Comparison of ENCODE assay signal across 9 mouse cellular contexts in the genomic region with DNA sequence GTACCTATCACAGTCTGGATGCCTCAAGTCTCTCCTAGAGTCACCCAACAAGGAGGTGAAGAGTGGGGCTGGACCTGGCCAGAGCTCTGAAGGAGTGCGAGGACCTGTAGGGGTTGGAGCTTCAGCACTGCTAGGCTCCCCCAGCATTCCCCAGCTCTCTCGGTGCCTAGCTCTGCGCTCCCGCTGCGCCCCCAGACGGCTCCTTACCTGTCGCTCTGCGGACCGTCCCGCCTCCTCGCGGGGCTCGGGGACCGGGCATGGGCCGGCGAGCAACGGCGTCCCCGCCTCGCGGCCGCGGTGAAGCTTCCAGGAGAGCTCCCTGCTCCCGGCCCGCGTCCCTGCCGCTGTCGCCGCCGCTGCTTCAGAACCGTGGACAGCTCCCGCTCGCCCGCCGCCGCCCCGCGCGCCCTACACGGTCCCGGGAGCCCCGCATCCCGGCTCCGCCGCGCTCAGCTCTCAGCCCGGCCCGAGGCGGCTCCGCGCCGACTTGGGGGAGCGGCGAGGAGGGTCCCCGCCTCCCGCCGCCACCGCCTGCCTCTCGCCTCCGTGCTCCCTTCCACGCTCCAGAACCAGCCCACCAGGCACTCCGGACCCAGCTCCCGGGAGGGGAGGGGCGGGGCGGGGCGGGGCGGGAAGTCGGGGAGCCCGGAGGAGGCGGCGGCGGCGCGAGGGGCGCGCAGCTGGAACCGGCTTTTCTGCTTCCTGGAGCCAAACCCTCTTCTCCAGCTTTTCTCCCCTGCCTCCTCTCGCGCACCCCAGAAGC. TPM values are rescaled to one million over a fixed set of nuclear protein-coding genes. Genes with fewer than 3 reads are reported as not detected.
DNase-seq lines count a peak whose midpoint lies in the region; ATAC-seq and TF ChIP-seq lines count a peak whose summit lies in the region.
"Had no signal": no experiment of that assay in that cellular context is flagged by ENCODE, and none has a peak within 500 bp of the region (broad histone marks: within the 10 kb centered on the region; RNA-seq: fewer than 3 reads in every experiment).

A gene (minus strand): TSS at position 513 of the 763 bp plus-strand sequence.

- TF ChIP-seq POLR2A in thymus, adult 2 months (IDR thresholded peaks at IDR 0.05; ENCODE audit: control insufficient read depth, extremely low read depth, insufficient read depth, low read length, poor library complexity), result no peak

- no peak for TF ChIP-seq CTCF in left cerebral cortex, adult 2 months (IDR thresholded peaks at IDR 0.05)
- no peak for TF ChIP-seq CTCF in kidney, postnatal 0 days (IDR thresholded peaks at IDR 0.05; ENCODE audit: low read depth)
- 0 out of 2 replicates have a peak, but pooled peaks have one; percentile 13 for TF ChIP-seq CTCF in thymus, adult 2 months (IDR thresholded peaks at IDR 0.05; ENCODE audit: borderline replicate concordance, control insufficient read depth, extremely low read depth, insufficient read depth, low read length, poor library complexity)

- intact Hi-C loops in left cerebral cortex, adult 2 months (cut with DNase I), result no loop called here

- peaks cover 34% of the 10 kb centered on the region for H3K27me3 ChIP-seq in embryonic facial prominence, embryonic 14.5 days (replicated peaks; ENCODE audit: control insufficient read depth, insufficient read depth, low read length)
- H3K27me3 ChIP-seq in heart, embryonic 14.5 days (ENCODE audit: control insufficient read depth, insufficient read depth, low read length), result peaks cover 83% of the 10 kb centered on the region
- peaks cover 24% of the 10 kb centered on the region for H3K27me3 ChIP-seq in kidney, postnatal 0 days (ENCODE audit: insufficient read depth, low read length)
- peaks cover 25% of the 10 kb centered on the region for H3K27me3 ChIP-seq in neural tube, embryonic 15.5 days (replicated peaks)
- no peaks in the 10 kb centered on the region; the same call in 1 of the 2 replicates for H3K27me3 ChIP-seq in thymus, adult 2 months (ENCODE audit: control insufficient read depth, insufficient read depth, low read length)

- no peaks in the 10 kb centered on the region for H3K36me3 ChIP-seq in embryonic facial prominence, embryonic 14.5 days (ENCODE audit: control insufficient read depth, insufficient read depth, low read length)
- H3K36me3 ChIP-seq in heart, embryonic 14.5 days (ENCODE audit: control insufficient read depth, insufficient read depth, low read length), result no peaks in the 10 kb centered on the region
- no peaks in the 10 kb centered on the region for H3K36me3 ChIP-seq in kidney, postnatal 0 days (ENCODE audit: insufficient read depth, low read length)
- no peaks in the 10 kb centered on the region for H3K36me3 ChIP-seq in neural tube, embryonic 15.5 days
- no peaks in the 10 kb centered on the region for H3K36me3 ChIP-seq in thymus, adult 2 months (ENCODE audit: control insufficient read depth, insufficient read depth, low read length)

- peak within 1 kb of the TSS; percentile 49 for H3K4me3 ChIP-seq in left cerebral cortex, adult 2 months
- H3K4me3 ChIP-seq in embryonic facial prominence, embryonic 14.5 days (ENCODE audit: low read depth, low read length), result peak within 1 kb of the TSS; percentile 52
- H3K4me3 ChIP-seq in heart, embryonic 14.5 days (ENCODE audit: control insufficient read depth in 1 of 2, insufficient read depth in 1 of 2, low read depth in 1 of 2, low read length in 2 of 2), result peak within 1 kb of the TSS; percentile 42 to 50
- peak within 1 kb of the TSS; percentile 39 for H3K4me3 ChIP-seq in kidney, postnatal 0 days (replicated peaks; ENCODE audit: low read depth, low read length)
- peak within 1 kb of the TSS; percentile 67 for H3K4me3 ChIP-seq in neural tube, embryonic 15.5 days (replicated peaks)
- peak within 1 kb of the TSS; percentile 39 for H3K4me3 ChIP-seq in thymus, adult 2 months (ENCODE audit: control insufficient read depth, insufficient read depth, low read length)

- peak within 1 kb of the TSS; percentile 41 for H3K9ac ChIP-seq in embryonic facial prominence, embryonic 14.5 days (ENCODE audit: low read depth, low read length)
- H3K9ac ChIP-seq in heart, embryonic 14.5 days (ENCODE audit: low read length), result no peak within 1 kb of the TSS
- H3K9ac ChIP-seq in kidney, postnatal 0 days (ENCODE audit: low read depth, low read length), result no peak within 1 kb of the TSS
- peak within 1 kb of the TSS; percentile 75 for H3K9ac ChIP-seq in neural tube, embryonic 15.5 days (replicated peaks)

- 4% methylated on average over 2 of the region's 79 CpGs for WGBS in embryonic facial prominence, embryonic 14.5 days
- under 1% methylated on average over 41 of the region's 79 CpGs for WGBS in heart, embryonic 14.5 days
- WGBS in kidney, postnatal 0 days, result 1% methylated on average over 77 of the region's 79 CpGs
- 0% methylated on average over 41 of the region's 79 CpGs for WGBS in neural tube, embryonic 15.5 days
- WGBS in thymus, adult 2 months, result 2% methylated on average over 78 of the region's 79 CpGs

- H3K4me1 ChIP-seq in embryonic facial prominence, embryonic 14.5 days (ENCODE audit: control insufficient read depth, insufficient read depth, low read length), result no peaks in the 10 kb centered on the region
- H3K4me1 ChIP-seq in heart, embryonic 14.5 days (ENCODE audit: control insufficient read depth in 2 of 2, insufficient read depth in 2 of 2, low read length in 2 of 2), result 0 out of 4 replicates have a peak, but pooled peaks cover 2 to 4% of the 10 kb centered on the region in 2 experiments
- no peaks in the 10 kb centered on the region for H3K4me1 ChIP-seq in kidney, postnatal 0 days (replicated peaks; ENCODE audit: insufficient read depth, low read length)
- peaks cover 24% of the 10 kb centered on the region for H3K4me1 ChIP-seq in neural tube, embryonic 15.5 days
- H3K4me1 ChIP-seq in thymus, adult 2 months (replicated peaks; ENCODE audit: control insufficient read depth, insufficient read depth, low read length), result 0 out of 2 replicates have a peak, but pooled peaks cover 2% of the 10 kb centered on the region

- peak; percentile 76 for ATAC-seq in embryonic facial prominence, embryonic 14.5 days (ENCODE audit: low read depth)
- ATAC-seq in heart, embryonic 14.5 days (ENCODE audit: insufficient number of reproducible peaks, insufficient read depth, low FRiP score, low read depth), result peak; percentile 43; the same call in 1 of the 2 replicates
- ATAC-seq in kidney, postnatal 0 days (replicated peaks; ENCODE audit: low FRiP score, low read depth), result peak; percentile 49; the same call in 1 of the 2 replicates
- peak; percentile 79 for ATAC-seq in neural tube, embryonic 15.5 days (ENCODE audit: low FRiP score)

- peak; percentile 49 to 51 for DNase-seq in left cerebral cortex, adult 2 months (ENCODE audit: extremely low spot score in 1 of 2, low spot score in 2 of 2)
- DNase-seq in left cerebral cortex, adult 9 months (ENCODE audit: low spot score in 2 of 2), result no peak
- DNase-seq in embryonic facial prominence, embryonic 14.5 days (ENCODE audit: low spot score), result peak; percentile 68
- DNase-seq in kidney, postnatal 0 days (ENCODE audit: low spot score), result peak; percentile 76
- DNase-seq in lung, adult 18-20 months, result peak; percentile 41 to 62
- DNase-seq in thymus, adult 2 months, result peak; percentile 77

- H3K27ac ChIP-seq in left cerebral cortex, adult 2 months, result no peak within 1 kb of the TSS
- no peak within 1 kb of the TSS for H3K27ac ChIP-seq in embryonic facial prominence, embryonic 14.5 days (replicated peaks; ENCODE audit: low read depth, low read length)
- H3K27ac ChIP-seq in heart, embryonic 14.5 days (replicated peaks in 1 of 2; ENCODE audit: control insufficient read depth in 1 of 2, insufficient read depth in 1 of 2, low read depth in 2 of 2, low read length in 2 of 2), result no peak within 1 kb of the TSS
- H3K27ac ChIP-seq in kidney, postnatal 0 days, result no peak within 1 kb of the TSS
- peak within 1 kb of the TSS; percentile 57; the same call in 1 of the 2 replicates for H3K27ac ChIP-seq in neural tube, embryonic 15.5 days (replicated peaks)
- H3K27ac ChIP-seq in thymus, adult 2 months (ENCODE audit: control insufficient read depth, insufficient read depth, low read length), result no peak within 1 kb of the TSS

- H3K9me3 ChIP-seq in embryonic facial prominence, embryonic 14.5 days (ENCODE audit: control insufficient read depth, low read length), result no peaks in the 10 kb centered on the region
- H3K9me3 ChIP-seq in heart, embryonic 14.5 days (ENCODE audit: control insufficient read depth, low read length), result no peaks in the 10 kb centered on the region
- H3K9me3 ChIP-seq in kidney, postnatal 0 days (replicated peaks; ENCODE audit: low read length), result no peaks in the 10 kb centered on the region
- H3K9me3 ChIP-seq in neural tube, embryonic 15.5 days (replicated peaks), result no peaks in the 10 kb centered on the region

- peak within 1 kb of the TSS; percentile 93 for H3K4me2 ChIP-seq in embryonic facial prominence, embryonic 14.5 days (ENCODE audit: low read depth, low read length)
- H3K4me2 ChIP-seq in heart, embryonic 14.5 days (ENCODE audit: low read length), result peak within 1 kb of the TSS; percentile 85
- H3K4me2 ChIP-seq in kidney, postnatal 0 days (ENCODE audit: low read length), result peak within 1 kb of the TSS; percentile 78
- peak within 1 kb of the TSS; percentile 87 for H3K4me2 ChIP-seq in neural tube, embryonic 15.5 days

RNA-seq across cellular contexts. Expression of the gene that starts here (rescaled TPM):
- 10 to 100 TPM; 11.7 to 21.3 TPM for total RNA-seq in left cerebral cortex, adult 2 months (2021)
- 0.07 and 0.18 TPM in 2 replicates for polyA plus RNA-seq in embryonic facial prominence, embryonic 14.5 days (2014; fragmentation: Nextera tagmentation; extraction: Ambion mirVana)
- not detected in 2 replicates for polyA plus RNA-seq in heart, embryonic 14.5 days (2014; fragmentation: Nextera tagmentation; extraction: Ambion mirVana)
- not detected in 2 replicates for polyA plus RNA-seq in kidney, postnatal 0 days (2015; fragmentation: Nextera tagmentation; extraction: Ambion mirVana)
- polyA plus RNA-seq in neural tube, embryonic 15.5 days (2015; fragmentation: Nextera tagmentation; extraction: Ambion mirVana), result 7.3 and 10.2 TPM in 2 replicates
- polyA plus RNA-seq in thymus, adult 2 months (2012; rRNA removed), result 0.47 and 0.69 TPM in 2 replicates
- total RNA-seq: MEL had no signal

Comparison
In these comparisons a context has a peak if more than half of its experiments do, and no peak if none do; other contexts are left out.
1. DNase-seq: peak in left cerebral cortex, adult 2 months (2 of 2) and lung, adult 18-20 months (2 of 2); none in left cerebral cortex, adult 9 months (0 of 2).
2. Peak in DNase-seq, ATAC-seq, H3K4me3 ChIP-seq, H3K9ac ChIP-seq and H3K4me2 ChIP-seq in embryonic facial prominence, embryonic 14.5 days; RNA of the gene not detected or under 1 TPM.
3. Peak in ATAC-seq, H3K4me3 ChIP-seq and H3K4me2 ChIP-seq in heart, embryonic 14.5 days; RNA of the gene not detected or under 1 TPM.
4. Peak in DNase-seq, ATAC-seq, H3K4me3 ChIP-seq and H3K4me2 ChIP-seq in kidney, postnatal 0 days; RNA of the gene not detected or under 1 TPM.
5. Peak in DNase-seq and H3K4me3 ChIP-seq in thymus, adult 2 months; RNA of the gene not detected or under 1 TPM.
6. Peak in every context shown above with its lines, with median percentiles within 50 percentile points of each other: H3K4me3 ChIP-seq, ATAC-seq and H3K4me2 ChIP-seq.